Mouse (Mus musculus): ENCODE results near the gene Acsl6.
"Not testable (repeated sequence)": the region's sequence is repeated elsewhere in the genome, so short reads cannot be mapped to it uniquely, and the experiment has no call there.

Gene Acsl6

DNA sequence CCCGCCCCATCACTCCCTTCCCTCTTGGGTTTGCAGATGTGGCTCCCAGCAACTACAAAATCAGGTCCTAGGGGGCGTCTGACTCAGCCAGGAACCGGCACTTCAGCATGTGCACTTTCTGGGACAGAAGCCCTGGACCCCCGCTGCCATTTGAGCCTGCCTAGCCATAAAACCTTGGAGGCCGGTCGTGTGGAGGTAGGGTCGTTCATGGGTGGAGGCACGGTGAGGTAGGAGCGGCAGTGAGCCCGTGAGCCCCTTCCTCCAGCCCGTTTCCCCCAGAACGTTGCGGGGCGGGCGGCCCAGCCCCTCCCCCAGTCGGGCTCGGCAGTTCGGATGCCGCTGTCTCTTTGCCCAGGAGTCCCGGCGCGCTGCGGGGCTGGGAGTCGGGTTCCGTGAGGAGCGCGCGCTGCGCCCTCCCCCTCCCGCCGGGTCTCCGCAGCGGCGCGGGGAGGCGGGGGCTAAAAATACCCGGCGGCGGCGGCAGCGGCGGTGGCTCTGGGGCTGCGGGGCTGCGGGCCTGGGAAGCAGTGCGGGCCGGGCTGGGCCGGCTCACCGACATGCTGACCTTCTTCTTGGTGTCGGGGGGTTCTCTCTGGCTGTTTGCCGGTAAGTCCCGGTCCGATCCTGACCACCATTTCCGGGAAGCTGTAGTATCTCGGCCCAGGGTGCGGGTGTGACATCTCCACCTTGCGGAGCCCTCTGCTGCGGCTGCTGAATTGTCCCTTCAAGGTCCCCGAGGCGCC lies at the start of gene Acsl6:
Gene Acsl6, plus strand, starts transcription at position 71 of the 743 bp plus-strand sequence.
- DNase-seq (ENCODE audit: low read depth, low spot score): peak; percentile 71

DNA sequence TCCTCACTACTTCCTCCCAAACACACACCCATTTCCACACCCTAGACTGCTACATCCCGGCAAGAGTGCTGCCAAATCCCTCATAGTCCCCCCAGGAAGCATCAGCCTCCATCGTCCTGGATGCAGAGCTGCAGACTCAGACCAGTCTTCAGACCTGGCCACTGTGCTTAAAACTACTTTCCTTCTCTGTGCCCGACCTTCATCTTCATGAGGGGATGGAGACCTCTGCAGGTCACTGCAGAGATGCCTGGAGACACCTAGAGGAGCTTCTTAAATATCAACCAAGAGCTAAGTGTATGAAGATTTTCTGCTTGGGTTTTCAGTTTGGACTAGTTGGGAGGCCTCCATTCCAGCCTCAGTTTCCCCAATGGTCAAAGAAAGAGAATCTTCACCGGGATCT lies 49.5 kb upstream of the Acsl6 start:
- peak; percentile 16 for DNase-seq (ENCODE audit: low read depth, low spot score)

DNA sequence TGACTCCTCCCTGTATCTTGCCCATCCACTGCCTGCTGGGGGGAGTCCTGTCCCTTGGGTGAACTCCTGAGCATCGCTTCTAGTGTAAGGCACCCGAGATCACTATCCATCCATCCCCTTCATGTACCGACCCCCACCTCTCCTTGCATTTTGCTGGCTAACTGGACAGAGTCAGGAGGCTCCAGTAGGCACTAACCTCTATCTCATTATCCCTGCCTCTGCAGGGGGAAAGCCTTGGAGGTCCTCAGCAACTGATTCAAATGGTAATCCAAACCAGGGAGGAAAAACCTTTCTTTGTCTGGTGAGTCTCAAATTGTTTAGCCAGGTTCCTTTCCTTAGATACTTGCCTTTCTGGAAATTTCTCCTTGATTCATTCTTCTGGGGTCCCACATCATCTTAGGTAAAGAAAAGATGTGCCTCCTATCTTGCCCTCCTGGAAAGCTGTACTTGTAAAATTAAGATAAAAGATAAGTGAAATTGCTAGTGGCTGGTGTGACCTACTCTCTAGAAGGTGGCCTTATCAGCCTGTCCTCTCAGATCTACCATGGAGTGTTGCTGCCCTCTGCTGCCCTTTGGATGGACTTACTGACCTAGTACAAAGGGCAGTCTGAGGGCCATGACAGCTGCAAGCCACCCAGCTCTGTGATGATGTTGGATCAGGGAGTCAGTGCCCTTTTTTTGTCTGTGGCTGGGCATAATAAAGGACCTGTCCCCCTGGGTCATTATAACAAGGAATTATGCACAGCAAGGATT lies 46.8 kb upstream of the Acsl6 start:
- peak; percentile 84 for DNase-seq (ENCODE audit: low read depth, low spot score)

DNA sequence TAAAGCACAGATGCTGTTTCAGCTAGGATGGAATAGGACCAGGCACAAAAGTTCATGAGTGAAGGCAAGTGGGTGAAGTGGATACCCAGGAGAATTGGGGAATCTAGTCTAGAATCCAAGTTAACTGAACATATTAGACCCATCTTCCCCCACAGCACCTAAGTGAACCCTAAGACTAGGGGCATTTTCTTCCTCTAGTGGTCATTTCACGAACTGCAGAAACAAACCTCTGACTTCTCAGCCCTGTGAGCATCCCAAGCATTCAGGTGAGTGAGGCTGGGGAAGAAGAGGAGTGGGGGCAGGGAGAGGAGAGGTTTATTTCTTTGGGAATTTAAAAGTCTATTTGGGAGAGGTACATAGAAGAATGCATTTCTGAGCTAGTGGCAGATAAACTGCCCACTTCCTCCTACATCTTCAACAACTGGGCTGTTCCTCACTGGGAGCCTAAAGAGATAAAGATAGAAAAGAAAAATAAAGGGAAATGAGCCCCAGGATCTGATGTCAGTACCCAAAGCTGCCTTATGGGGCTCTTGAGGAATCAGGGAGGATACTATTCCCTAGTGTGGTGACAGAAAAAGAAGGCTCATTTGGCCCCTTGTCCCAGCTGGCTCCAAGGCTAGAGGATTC lies 40.1 kb upstream of the Acsl6 start:
- peak; percentile 40 for DNase-seq (ENCODE audit: low read depth, low spot score)

DNA sequence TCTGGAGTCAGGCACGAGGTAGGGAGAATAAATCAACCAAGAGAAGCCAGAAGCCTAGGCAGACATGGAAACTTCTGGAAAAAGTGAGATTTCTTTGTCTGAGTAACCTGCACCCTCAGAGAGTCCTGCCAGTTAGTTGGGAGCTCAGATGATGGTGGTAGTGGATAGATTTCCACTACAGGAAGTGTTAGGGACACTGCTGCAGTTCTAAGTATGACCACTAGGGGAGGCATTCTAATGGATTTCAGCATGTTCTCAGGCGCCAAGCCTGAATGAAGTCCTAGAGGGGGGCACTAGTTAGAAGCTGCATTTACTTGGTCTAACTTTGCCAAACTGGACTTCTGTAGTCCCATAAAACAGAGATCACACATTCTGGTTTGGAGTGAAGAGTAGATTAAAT lies 39.1 kb upstream of the Acsl6 start:
- peak; percentile 78 for DNase-seq (ENCODE audit: low read depth, low spot score)

DNA sequence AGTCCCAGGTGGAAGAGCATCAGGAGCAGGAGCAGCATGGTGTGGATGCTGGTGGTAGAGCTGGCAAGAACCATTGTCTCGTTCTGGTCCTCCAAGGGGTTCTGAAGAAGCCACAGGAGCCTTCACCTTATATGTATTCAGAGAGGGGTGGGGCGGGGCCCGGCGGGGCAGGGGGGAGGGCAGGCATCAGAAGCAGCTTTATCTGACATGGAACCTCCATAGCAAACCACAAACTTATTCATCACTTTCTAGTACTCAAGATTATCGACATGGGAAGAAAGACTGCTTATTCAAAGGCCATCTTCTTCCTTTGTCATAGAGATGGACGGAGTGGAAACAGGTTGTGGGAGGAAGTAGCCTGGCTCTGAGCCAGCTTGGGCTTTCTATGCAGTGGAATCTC lies 36.4 kb upstream of the Acsl6 start, which contains the start of gene Il3:
Gene Il3, minus strand, starts transcription at position 101 of the 400 bp plus-strand sequence.
- DNase-seq (ENCODE audit: low read depth, low spot score): no peak

DNA sequence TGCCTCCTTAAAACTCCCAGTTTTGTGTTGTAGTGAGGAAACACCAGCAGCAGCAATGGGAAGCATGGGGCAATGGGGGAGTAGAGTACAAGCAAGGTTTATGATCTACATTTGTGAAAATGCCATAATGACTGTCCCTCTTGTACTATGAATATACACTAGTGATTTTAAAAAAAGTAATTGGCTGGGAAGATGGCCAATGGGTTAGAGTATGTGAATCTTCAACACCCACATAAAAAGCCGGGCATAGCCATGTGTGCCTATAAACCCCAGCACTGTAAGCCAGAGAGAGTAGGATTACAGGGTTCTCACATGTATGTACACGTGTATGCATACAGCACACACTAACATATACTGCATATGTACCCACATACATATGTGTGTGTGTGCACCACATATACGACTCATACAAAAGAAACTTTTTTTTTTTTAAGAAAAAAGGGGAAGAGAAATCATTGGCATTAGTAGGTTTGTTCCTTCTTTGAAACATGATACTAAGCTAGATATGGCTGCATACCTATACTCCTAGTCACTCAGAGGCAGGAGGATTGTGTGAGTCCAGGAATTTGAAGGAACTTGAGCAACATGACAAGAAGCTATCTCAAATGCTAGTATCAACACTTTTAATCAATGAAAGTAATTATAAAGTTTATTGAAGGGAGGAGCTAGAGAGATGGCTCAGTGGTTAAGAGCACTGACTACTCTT lies 34.3 kb upstream of the Acsl6 start:
- DNase-seq (ENCODE audit: low read depth, low spot score): no peak

DNA sequence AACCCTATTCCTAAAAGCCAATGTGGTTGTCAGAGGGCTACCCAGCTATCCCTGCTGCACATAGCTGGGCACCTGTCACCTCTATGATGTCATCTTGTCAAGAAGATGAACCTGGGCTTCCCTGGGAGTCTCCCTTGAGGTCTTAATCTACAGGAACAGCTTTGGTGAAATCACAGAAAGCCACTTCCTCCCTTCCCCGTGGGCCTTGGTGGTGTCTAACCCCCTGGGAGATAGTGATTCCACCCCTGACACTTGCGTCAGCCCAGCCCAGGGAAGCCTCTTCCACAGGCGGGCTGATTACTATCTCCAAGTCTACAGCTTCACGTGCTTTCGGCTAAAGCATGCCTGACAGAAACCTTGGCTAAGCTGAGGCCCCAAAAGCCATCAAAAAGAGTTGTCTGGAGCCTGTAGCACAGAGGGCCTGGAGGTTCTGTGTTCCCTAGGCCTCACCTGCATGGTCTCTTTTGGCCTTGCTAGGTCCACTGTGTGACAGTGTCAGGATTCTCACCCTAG lies 32.1 kb upstream of the Acsl6 start:
- DNase-seq (ENCODE audit: low read depth, low spot score): no peak

DNA sequence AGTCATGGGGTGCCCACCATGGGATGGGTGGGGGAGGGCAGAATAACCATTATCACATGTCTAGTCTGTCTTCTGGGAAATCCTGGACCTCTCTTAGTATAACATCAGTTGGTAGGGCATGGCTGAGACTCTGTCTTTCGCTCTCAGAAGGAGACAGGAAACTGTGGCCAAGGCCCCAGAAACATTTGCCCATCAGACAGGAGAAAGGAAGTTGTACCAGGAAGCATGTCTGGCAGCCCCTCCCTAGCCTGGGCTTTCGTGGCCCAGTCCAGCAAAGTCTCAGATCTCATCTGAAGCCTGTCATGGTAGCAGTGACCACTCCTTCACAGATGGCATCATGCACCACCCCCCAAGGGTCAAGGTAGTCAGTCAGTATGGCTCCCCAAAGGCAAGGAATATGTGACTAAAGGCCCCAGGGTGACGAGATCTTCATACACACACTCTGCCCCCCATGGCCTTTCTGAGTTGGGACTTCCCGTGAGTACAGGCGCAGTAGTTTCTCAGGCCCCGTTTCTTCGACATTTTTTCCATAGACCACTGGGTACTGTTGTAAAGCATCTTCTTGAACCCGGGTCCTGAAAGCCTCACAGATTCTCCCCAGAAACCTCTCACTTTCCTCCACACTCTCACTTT lies 15.7 kb upstream of the Acsl6 start:
- no peak for DNase-seq (ENCODE audit: low read depth, low spot score)

DNA sequence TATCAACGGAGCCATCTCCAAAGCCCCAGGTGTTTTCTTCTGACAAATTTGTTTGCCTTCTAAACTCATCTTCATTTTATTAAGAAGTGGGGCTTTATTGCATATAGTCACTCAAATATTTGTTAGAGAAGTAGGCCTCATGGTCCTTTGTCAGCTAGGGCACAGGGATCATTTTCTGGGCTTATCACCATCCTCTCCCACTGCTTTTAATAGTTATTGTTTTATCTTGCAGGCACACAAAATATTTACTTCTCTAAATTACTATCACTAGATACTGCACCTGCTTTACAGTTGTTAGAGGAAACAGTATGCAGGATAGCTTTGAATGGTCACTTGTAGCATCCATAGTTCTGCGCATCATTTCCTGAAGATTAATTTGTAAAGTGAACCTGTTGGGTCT lies 11.4 kb upstream of the Acsl6 start:
- no peak for DNase-seq (ENCODE audit: low read depth, low spot score)

DNA sequence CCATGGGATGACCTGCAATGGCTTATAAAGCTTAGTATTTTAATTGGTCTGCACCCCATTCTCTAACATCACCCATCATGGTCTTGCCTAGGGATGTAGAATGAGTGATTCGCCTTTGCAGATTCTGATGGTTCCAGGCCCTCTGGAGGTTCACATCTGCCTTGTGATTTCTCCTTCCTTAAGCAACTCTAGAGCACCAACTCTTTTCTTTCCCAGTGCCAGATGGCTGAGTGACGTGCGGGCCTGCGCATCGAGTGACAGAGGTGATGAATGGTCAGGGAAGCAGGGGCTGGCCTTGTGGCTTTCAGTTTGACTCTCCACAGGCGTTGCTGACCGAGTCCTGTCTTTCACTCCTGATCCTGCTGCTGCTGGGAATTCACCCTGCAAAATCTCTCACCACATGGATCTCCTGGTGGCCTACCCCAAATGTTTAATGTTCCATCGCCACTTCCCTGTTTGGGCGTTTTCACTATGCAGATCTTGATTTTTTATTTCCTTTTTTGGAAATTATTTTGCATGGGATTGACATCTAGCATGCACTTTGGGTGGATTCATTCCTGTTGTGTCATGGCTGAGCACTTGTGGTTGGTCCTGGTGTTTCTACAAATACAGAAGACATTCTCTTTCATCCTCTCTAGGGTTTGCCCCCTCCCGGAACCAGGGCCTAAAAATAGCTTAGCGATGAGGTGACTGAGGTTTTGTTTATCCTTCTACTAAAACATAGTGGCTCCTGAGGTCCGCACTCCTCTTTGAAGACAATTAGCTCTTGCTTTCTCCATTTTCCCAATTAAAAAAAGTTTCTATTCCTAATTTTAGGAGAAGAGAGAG lies 9.4 kb upstream of the Acsl6 start:
- DNase-seq (ENCODE audit: low read depth, low spot score): no peak

DNA sequence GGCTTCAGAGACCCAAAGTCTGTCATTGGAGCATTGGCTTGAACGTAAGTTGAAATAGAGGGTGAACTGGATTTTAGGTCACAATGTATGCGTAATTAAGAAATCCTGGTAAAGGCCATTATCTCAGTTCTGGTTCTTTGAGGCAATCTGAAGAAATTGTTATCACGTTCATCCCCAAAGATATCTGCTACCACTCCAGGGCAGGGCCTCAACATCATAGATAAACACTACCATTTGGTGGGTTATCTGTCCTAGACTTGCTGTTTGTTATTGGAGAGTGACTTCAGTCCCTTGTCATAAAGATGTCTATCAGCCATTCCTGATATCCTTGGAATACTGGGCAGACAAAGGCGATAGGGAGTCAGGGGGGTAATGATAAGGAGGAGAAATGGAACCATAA lies 7.6 kb upstream of the Acsl6 start:
- DNase-seq (ENCODE audit: low read depth, low spot score): no peak

DNA sequence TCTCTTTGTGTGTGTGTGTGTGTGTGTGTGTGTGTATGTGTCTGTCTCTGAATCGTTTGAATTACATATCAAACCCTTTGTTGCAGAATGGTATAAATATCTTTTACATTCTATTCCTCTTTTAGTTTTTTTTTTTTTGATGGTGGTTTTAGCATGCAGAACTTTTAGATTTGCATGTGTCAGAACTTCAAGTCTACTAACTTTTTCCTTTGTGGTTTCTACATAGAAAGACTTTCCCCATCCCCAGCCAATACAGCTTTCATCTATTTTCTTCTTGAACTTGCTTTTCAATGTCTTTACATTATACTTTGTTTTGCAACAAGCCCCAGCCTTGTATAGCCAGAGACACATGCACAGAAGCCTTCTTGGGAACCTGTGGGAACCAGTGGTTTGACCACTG lies 6.9 kb upstream of the Acsl6 start:
- no peak for DNase-seq (ENCODE audit: low read depth, low spot score)

DNA sequence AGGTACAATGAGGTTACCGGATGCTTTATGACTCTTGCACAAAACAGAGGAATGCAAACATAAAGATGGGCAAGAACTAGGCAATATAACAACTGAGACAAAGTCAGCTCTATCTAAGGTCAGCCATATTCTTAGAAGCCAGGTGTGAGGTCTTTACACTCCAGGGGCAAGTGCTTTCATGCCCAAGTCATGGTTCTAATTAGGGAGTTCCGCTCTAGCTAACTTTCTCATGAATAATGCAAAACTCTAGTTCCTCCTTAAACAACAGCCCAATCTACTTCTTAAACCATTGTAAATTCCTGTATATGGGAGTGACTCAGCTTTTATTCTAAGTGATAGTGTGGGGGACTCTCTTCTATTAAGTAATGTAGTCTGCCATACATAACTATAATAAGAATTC lies 6.1 kb upstream of the Acsl6 start:
- not testable (repeated sequence) for DNase-seq (ENCODE audit: low read depth, low spot score)

DNA sequence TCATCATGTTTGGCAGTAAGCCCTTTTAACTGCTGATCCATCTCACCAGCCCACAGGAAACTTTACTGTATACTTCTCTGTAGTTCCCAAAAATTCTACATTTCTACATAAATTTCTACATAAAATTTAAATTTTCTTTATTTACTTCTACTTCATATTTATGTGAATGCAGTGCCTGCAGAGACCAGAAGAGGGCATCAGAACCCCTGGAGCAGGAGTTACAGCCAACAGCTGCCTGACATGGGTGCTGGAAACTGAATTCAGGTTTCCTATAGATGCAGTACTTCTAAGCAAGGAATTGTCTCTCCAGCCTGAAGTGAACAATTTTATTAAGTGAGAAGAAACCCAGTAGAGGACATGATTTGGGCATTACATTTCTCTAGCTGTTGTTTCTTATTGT lies 4.8 kb upstream of the Acsl6 start:
- DNase-seq (ENCODE audit: low read depth, low spot score): peak; percentile 30

DNA sequence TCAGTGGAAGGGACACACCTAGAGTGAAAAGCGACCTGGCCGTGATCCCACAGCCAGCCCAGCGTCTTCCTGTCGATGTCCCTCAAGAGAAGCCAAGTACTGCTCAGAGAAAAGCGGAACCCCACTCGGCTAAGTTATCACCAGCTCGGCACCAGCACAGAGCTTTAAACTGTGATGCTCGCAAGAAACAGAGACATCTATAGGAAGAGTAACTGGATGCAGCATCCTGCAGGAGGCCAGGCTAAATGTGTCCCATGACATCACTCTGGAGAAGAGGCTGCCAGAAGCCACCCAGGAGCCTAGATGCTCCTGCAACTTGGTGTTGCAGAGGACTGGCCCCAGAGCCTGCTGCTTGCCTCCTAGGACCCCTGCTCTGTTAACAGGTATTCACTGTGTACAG lies 1.6 kb upstream of the Acsl6 start:
- DNase-seq (ENCODE audit: low read depth, low spot score): no peak

DNA sequence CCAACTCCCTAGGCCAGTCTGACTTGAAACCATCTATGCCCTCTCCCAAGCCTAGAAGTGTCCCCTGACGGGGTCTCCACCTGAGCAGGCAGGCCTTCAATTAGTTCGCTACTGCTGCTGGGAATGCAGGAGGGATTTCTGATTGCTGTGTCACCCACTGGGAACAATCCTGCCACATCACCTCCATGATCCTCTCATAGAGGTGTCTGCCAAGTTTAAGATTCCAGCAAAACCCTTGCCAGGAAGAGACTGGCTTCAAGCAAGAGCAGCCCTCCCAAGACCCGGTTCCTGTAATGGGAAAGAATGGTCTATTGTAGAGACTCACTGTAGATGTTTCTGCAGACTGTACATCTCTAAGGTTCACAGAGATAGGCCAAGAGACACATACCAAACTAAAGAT lies 992 bp upstream of the Acsl6 start:
- no peak for DNase-seq (ENCODE audit: low read depth, low spot score)

DNA sequence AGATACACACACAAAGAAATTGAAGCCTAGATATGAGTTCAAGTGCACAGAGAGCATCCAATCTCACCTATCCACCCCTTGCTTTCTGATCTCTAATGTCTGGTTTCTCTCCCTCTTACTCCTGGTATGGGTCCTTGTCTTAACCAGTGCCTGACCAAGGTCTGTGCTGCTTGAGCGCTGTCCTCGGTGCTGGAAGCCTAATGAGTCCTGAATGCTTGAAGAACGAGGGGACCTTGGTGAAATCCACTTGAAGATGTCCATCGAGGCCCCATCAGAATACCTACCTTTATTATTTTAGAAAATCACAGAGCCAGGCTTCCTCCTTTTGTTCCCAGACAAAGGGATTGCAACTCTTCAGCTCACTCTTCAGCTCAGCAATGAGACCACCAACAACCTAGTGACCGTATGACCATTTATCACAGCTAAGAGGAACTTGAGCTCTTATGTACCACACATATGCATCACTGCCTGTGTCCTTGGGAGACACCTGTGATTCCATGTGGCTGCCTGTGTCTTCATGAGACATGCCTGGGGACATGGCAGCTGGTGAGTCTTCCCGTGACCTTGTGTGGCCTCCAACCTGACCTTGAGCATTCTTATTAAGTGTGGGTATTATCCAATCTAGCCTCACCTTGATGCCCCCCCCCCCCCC lies 396 bp upstream of the Acsl6 start:
- DNase-seq (ENCODE audit: low read depth, low spot score): peak; percentile 72

DNA sequence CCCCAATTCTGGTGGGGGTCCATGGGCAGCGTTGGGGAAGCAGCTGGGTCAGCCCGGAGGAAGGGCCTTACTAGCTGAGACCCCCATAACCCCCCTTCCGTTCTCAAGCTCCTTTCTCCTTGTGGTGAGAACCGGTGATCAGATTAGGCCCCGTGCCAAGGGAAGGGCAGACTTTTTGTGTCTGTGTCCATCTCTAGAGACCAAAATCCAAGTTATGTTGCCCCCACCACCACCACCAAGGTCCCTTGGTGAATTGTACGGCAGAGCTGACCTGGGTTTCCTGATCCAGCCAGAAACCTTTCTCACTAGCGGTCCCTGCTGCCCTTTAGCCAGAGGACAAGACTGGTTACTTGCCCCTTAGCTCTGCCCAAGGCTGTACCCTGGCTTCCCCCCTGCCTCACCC lies 874 bp downstream of the Acsl6 start:
- no peak for DNase-seq (ENCODE audit: low read depth, low spot score)

DNA sequence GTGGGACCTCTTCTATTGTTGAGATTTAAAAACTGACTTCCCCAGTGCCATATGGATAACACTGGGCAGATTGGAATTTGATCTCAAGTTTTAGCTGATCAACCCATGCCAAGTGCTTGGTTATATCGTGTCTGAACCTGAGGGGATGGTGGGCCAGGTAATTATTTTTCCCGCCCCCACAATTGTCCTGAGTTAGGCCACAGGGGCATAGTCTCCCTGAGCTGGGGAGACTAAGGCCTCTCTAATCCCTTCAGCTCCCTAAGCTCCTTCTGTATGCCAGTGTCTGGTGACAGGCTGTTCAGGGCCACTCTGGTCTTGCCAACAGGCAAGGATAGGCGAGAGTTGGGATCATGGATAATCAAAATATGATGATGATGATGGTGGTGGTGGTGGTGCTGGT lies 1.7 kb downstream of the Acsl6 start:
- DNase-seq (ENCODE audit: low read depth, low spot score): no peak
